Mouse (Mus musculus) kidney, postnatal 14 days (tissue): ENCODE data around the gene Sh3rf1.

Source experiments
- DNase-seq: peaks from one replicate; pipeline ENCODE4 v3.0.0; 2022; ENCODE audit warnings: mixed read lengths

Sh3rf1 gene

GRCm38 (mm10) chr8:61264881-61265280 lies 41.2 kb downstream of the Sh3rf1 start:
- no peak for DNase-seq

DNA sequence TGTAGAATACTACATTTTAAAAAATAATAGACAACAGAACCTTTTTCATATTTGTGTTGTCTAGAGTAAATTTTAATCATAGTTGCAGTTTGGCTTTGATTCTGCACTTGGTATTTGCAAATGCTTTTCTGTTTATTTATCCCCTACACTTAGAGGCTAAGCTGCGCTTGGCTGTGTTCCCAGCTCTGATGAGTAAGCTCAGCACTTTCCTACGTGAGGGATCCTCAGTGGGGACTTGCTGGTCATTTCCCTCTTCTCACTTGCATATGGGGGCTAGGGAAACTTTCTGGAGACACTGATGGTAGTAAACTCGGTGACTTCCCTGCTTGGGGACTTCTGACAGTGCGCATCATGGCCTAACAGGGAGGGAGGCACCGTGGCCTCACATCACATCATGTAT lies 41.7 kb downstream of the Sh3rf1 start:
- DNase-seq, result peak; percentile 86

DNA sequence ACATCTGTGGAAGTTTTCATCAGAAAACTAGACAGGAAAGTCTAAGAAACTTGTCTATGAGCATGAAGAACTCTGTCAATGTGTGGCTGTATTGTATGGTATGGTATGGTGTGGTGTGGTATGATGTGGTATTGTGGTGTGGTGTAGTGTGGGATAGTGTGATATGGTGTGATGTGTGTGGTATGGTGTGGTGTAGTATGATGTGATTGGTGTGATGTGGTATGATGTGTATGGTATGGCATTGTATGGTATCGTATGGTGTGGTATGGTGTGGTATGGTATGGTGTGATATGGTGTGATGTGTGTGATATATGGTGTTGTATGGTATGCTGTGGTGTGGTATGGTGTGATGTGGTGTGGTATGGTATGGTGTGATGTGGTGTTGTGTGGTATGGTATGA lies 43.4 kb downstream of the Sh3rf1 start:
- no peak for DNase-seq

GRCm38 (mm10) chr8:61267692-61268091 lies 44.0 kb downstream of the Sh3rf1 start:
- no peak for DNase-seq

GRCm38 (mm10) chr8:61268233-61268916 lies 44.7 kb downstream of the Sh3rf1 start:
- DNase-seq, result no peak

DNA sequence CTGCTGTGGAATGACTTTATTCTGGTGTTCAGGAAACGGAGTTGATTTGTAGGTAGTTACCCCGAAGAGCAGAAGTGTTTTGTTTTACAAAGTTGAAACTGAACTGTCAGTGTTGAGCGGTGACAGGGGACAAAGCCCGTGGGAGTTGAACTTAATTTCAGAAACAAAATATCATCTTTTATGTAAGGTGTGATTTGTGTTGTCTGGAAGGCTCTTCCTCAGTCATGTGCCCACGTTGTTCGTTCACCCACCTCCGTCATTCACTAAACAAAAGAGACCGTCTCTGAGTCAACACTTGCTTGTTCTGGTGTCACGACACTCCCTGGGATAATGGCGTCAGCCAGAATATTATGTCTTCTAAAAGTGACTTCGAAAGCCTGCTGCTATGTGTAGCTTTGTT lies 46.3 kb downstream of the Sh3rf1 start:
- DNase-seq, result no peak

- peak; percentile 46 for DNase-seq
These were observed 46.9 kb downstream of the Sh3rf1 start for GRCm38 (mm10) chr8:61270541-61270940.

GRCm38 (mm10) chr8:61270961-61271360 lies 47.3 kb downstream of the Sh3rf1 start:
- DNase-seq, result no peak

GRCm38 (mm10) chr8:61272838-61273237 lies 49.2 kb downstream of the Sh3rf1 start:
- no peak for DNase-seq

GRCm38 (mm10) chr8:61273307-61274221 lies 49.9 kb downstream of the Sh3rf1 start:
- peak; percentile 74 for DNase-seq

DNA sequence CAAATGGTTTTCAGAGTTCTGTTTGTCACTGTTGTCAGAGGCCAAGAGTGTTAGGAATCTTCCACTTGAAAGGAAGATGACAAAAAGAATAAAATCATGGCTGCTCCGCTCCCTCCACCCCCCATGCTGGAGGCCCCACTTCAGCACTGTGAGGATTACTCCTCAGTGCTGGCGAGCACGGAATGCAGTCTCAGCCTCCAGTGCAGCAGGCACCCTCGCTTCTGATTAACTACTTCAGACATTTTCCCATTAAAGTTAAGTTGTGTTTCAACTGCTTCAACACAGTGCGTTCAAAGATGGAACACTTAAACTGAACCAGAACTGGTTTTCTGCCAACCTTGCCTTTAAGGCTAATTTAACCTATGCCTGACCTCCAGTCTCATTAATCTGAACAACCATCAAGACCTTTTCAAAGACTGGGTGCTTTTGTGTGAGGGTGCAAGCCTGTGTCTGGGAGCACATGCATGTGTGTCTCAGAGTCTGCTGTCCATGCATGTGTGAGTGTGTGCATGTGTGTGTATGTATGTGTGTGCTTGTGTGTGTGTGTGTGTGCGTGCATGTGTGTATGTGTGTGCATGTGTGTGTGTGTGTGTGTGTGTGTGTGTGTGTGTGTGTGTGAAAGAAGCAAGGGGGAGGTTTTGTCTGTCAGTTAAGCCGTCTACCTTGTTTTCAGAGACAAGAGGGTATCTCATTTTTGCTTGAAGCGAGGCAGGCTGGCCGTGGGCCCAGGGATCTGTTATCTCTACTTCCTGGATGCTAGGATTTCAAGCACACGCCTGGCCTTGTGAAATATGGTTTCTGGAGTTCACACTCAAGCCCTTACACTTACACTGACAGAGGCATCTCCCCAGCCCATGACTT lies 51.2 kb downstream of the Sh3rf1 start:
- DNase-seq, result peak; percentile 80

DNA sequence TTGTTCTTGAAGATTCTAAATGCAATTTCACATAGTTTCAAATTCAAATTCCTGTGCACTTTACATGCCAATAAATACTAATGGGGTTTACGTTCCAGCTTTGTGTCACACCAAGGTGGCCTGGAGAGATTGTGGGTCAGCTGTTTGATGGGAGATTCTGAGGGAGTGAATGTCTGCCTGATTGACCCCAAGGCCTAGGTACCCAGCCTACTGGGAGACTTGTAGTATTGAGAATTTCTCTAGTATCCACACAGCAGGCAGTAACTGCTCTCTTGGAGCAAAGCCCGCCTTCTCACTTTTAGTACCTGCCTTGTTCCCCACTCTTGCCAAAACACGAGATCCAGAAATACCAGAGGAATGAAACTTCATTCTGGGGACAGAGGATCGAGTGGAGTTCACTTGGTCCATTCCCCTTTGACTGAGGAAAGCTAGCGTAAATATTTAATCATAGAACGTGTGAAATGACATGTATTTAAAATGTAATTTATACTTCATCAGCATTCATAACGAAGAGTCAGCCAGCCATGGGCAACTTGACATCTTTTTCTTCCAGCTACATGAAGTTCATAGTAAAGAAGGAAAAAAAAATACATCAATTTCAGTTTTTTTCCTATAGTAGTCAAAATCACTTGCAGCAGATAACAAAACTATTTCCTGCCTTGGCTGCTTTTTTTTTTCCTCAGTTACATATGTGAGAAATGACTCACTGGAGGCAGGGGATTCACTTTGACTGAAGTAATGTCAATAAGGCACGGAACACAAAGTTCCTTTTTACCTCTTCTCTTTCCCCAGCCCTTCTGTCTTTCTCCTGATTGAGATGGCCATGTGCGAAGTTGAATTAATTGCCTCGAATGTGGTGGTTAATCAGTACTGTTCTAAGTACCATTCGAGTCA lies 52.0 kb downstream of the Sh3rf1 start:
- peak; percentile 66 for DNase-seq

- DNase-seq, result peak; percentile 42
These were observed 52.7 kb downstream of the Sh3rf1 start for GRCm38 (mm10) chr8:61276397-61276796.

DNA sequence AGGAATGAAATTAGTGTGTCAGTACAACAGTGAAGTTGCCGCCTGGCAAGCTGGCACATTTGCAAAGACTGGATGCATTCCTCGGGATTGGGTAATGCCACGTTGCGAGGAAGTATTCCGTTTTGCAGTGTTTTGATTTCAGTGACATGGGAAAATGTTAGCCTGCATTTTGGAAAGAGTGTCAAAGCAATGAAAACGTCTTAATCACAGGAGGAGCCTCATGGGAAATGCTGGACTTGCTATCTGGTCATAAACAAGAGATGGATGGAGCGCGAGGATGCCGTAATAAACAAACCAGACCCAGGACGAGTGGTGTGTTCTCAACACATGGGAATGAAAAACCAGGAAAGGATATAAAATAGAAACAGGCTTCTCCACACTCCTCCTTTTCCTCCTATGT lies 55.4 kb downstream of the Sh3rf1 start:
- DNase-seq, result no peak

DNA sequence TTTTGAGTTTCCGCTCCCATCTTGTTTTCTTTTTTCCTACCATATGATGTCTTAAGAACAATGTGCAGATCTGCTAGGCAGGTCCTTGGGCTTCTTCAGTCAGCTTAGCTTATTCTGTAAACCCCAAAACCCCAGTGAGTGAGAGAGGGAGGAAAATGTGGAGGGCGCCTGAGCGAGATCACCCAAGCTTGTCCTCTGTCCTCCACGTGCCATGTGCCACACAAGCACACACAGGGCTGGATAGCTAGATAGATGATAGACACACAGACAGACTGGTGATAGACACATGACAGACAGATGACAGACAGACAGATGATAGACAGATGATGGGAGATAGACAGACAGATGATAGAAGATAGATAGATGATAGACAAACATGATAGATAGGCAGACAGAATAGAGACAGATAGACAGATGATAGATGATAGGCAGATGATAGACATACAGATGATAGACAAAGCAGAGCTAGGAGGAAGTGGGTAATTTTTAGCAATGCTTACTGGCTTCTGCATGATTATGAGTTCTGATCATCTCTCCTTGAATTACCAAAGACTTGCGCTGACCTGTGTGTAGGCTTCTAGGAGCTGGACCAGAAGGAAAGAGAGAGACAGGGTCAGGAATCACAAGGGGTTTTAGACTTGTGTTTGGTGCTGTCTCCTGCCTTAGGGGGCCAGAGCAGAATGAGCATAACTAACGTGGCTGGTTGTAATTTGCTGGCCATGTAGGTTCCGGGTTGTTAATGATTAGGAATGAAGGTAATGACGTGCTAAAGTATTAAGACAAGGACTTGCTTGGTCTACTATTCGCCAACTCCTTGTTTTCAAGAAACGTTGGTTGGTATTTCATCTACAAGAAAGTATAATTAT lies 58.9 kb downstream of the Sh3rf1 start:
- DNase-seq, result peak; percentile 29

GRCm38 (mm10) chr8:61283169-61284081 lies 59.8 kb downstream of the Sh3rf1 start:
- DNase-seq, result peak; percentile 79

- DNase-seq, result no peak
These were observed 62.2 kb downstream of the Sh3rf1 start for GRCm38 (mm10) chr8:61285896-61286295.

DNA sequence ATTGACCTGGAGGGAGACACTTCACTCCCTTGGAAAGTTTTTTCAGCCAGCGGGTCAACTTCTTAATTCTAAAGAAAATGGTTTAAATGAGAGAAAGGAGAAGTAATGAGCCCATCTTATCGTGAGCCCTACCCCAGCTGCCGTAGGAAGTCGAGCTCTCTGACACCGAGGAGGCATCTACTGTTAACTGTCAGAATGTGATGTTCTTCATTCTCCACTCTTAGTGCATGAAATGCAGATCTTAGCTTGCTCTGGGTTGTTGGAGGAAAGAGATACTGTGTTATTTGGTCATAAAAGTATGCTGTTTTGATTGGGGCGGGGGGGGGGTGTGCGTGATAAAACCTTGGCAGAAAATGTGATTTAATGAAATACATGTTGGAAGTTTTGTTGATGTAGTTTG lies 62.7 kb downstream of the Sh3rf1 start:
- DNase-seq, result no peak

- peak; percentile 37 for DNase-seq
These were observed 63.2 kb downstream of the Sh3rf1 start for GRCm38 (mm10) chr8:61286795-61287385.
